Comparison of ENCODE assay signal across 12 mouse cellular contexts in the genomic region with DNA sequence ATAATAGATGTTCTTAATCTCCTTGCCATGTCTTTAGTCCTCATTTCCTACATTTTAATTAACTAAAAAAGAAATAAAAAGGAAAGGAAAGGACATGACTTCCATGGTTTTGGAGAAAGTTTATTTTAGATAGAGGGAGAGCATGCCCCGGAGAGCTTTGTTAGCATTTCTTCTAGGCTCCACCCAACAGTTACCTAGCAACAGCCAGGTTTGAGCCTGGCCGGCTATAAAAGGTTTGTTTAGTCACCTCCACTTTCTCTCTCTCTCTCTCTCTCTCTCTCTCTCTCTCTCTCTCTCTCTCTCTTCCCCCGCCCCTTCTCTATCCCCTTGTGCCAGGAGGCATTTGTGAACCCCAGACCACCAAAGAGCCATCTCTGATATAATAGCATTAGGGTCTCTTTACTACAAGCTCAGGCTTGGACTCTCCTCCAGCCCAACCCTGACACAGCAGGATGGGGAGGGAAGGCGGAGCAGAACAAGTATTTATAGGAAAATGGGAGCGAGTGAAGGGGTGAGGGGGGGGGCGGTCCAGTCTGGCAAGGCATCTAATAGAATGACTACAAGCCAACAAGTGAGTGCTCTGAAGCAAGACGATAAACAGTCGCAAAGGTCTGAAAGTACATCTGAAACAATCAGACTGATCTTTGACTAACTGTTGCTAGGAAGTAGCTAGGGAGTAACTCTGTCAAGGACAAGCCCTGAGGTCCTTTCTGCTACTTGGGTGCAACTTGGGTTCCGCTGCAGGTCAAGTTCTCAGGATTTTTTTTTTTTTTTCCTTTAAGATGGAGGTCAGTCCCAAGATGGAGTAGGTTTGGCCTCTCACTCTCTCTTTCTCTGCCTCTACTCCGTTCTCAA. TPM values are rescaled to one million over a fixed set of nuclear protein-coding genes. Genes with fewer than 3 reads are reported as not detected.
DNase-seq lines count a peak whose midpoint lies in the region; ATAC-seq lines count a peak whose summit lies in the region.
"Had no signal": no experiment of that assay in that cellular context is flagged by ENCODE, and none has a peak within 500 bp of the region (broad histone marks: within the 10 kb centered on the region; RNA-seq: fewer than 3 reads in every experiment).

No protein-coding gene starts in this region.

- 21% methylated on average over 10 of the region's 10 CpGs for WGBS in heart, embryonic 16.5 days
- 22% methylated on average over 10 of the region's 10 CpGs for WGBS in midbrain, embryonic 15.5 days
- 18% methylated on average over 10 of the region's 10 CpGs for WGBS in midbrain, embryonic 13.5 days
- WGBS in limb, embryonic 13.5 days = 21% methylated on average over 10 of the region's 10 CpGs

- no peak for ATAC-seq in heart, embryonic 16.5 days (replicated peaks; ENCODE audit: extremely low read depth, insufficient read depth, low FRiP score)
- ATAC-seq in midbrain, embryonic 15.5 days (replicated peaks) = no peak
- no peak for ATAC-seq in midbrain, embryonic 13.5 days
- ATAC-seq in limb, embryonic 13.5 days (ENCODE audit: low FRiP score, low read depth) = no peak

- no peak for DNase-seq in heart, postnatal 25 days (ENCODE audit: low spot score)
- no peak for DNase-seq in cerebellum, adult 18-20 months
- DNase-seq in adrenal gland, postnatal 4 days (ENCODE audit: low spot score in 2 of 2) = no peak
- DNase-seq: cerebellum, adult 11 months; retina, postnatal 1 day; thymus, postnatal 14 days had no signal

- H3K27ac ChIP-seq in heart, embryonic 16.5 days (ENCODE audit: low read length) = no peak overlapping the region
- no peak overlapping the region for H3K27ac ChIP-seq in midbrain, embryonic 15.5 days
- no peak overlapping the region for H3K27ac ChIP-seq in midbrain, embryonic 13.5 days
- no peak overlapping the region for H3K27ac ChIP-seq in limb, embryonic 13.5 days

- no peaks in the 10 kb centered on the region for H3K27me3 ChIP-seq in heart, embryonic 16.5 days (ENCODE audit: control insufficient read depth, insufficient read depth, low read length)
- no peaks in the 10 kb centered on the region for H3K27me3 ChIP-seq in midbrain, embryonic 15.5 days (replicated peaks)
- peaks cover 4% of the 10 kb centered on the region for H3K27me3 ChIP-seq in midbrain, embryonic 13.5 days
- no peaks in the 10 kb centered on the region for H3K27me3 ChIP-seq in limb, embryonic 13.5 days

- peaks cover 4% of the 10 kb centered on the region for H3K4me1 ChIP-seq in heart, embryonic 16.5 days (ENCODE audit: control insufficient read depth, insufficient read depth, low read length)
- peaks cover 5% of the 10 kb centered on the region; the same call in 1 of the 2 replicates for H3K4me1 ChIP-seq in midbrain, embryonic 15.5 days
- no peaks in the 10 kb centered on the region for H3K4me1 ChIP-seq in midbrain, embryonic 13.5 days (replicated peaks)
- peaks cover 11% of the 10 kb centered on the region; the same call in 1 of the 2 replicates for H3K4me1 ChIP-seq in limb, embryonic 13.5 days

- H3K9ac ChIP-seq in heart, embryonic 16.5 days (ENCODE audit: low read length) = no peak overlapping the region
- H3K9ac ChIP-seq in midbrain, embryonic 15.5 days = no peak overlapping the region
- H3K9ac ChIP-seq in midbrain, embryonic 13.5 days (replicated peaks) = no peak overlapping the region
- no peak overlapping the region for H3K9ac ChIP-seq in limb, embryonic 13.5 days

- 0 out of 2 replicates have a peak overlapping the region, but pooled peaks have one; percentile 2 for H3K4me3 ChIP-seq in heart, embryonic 16.5 days (ENCODE audit: low read length)
- no peak overlapping the region for H3K4me3 ChIP-seq in midbrain, embryonic 15.5 days
- H3K4me3 ChIP-seq in midbrain, embryonic 13.5 days (replicated peaks) = no peak overlapping the region
- peak overlapping the region; percentile 1; the same call in 1 of the 2 replicates for H3K4me3 ChIP-seq in limb, embryonic 13.5 days

- H3K9me3 ChIP-seq in heart, embryonic 16.5 days (replicated peaks; ENCODE audit: control insufficient read depth, low read length) = peaks cover 2% of the 10 kb centered on the region; the same call in 1 of the 2 replicates
- H3K9me3 ChIP-seq in midbrain, embryonic 15.5 days = no peaks in the 10 kb centered on the region
- H3K9me3 ChIP-seq in midbrain, embryonic 13.5 days = no peaks in the 10 kb centered on the region; the same call in 1 of the 2 replicates
- H3K9me3 ChIP-seq in limb, embryonic 13.5 days = no peaks in the 10 kb centered on the region

- intact Hi-C loops in heart, postnatal 25 days (cut with DNase I) = no loop called here

- peak overlapping the region; percentile 41 for H3K4me2 ChIP-seq in heart, embryonic 16.5 days (ENCODE audit: low read depth, low read length)
- H3K4me2 ChIP-seq in midbrain, embryonic 15.5 days = peak overlapping the region; percentile 13
- H3K4me2 ChIP-seq in midbrain, embryonic 13.5 days (replicated peaks) = no peak overlapping the region
- H3K4me2 ChIP-seq in limb, embryonic 13.5 days (replicated peaks) = peak overlapping the region; percentile 39

- H3K36me3 ChIP-seq in heart, embryonic 16.5 days (ENCODE audit: control insufficient read depth, insufficient read depth) = no peaks in the 10 kb centered on the region
- H3K36me3 ChIP-seq in midbrain, embryonic 15.5 days (replicated peaks) = no peaks in the 10 kb centered on the region
- H3K36me3 ChIP-seq in midbrain, embryonic 13.5 days = no peaks in the 10 kb centered on the region
- H3K36me3 ChIP-seq in limb, embryonic 13.5 days = no peaks in the 10 kb centered on the region

RNA-seq across cellular contexts. Expression of a gene that starts 17.4 kb away (rescaled TPM):
- 2.9 and 3.5 TPM in 2 replicates for polyA plus RNA-seq in heart, embryonic 16.5 days (2015; fragmentation: Nextera tagmentation; extraction: Ambion mirVana)
- 1 to 10 TPM in 1 of 2 experiments, under 1 TPM in 1; 0.34 to 1.1 TPM for total RNA-seq in heart, postnatal 25 days (2021)
- polyA plus RNA-seq in midbrain, embryonic 15.5 days (2015; fragmentation: Nextera tagmentation; extraction: Ambion mirVana) = 6.5 and 9.0 TPM in 2 replicates
- polyA plus RNA-seq in midbrain, embryonic 13.5 days (2015; fragmentation: Nextera tagmentation; extraction: Ambion mirVana) = 2.0 and 3.7 TPM in 2 replicates
- polyA plus RNA-seq in limb, embryonic 13.5 days (2015; fragmentation: Nextera tagmentation; extraction: Ambion mirVana) = 0.86 and 1.5 TPM in 2 replicates
- 1 to 10 TPM; 2.1 to 2.7 TPM for total RNA-seq in adrenal gland, postnatal 4 days (2021)

RNA-seq across cellular contexts. Expression of a gene that starts 31.6 kb away (rescaled TPM):
- 10.2 and 10.7 TPM in 2 replicates for polyA plus RNA-seq in heart, embryonic 16.5 days (2015; fragmentation: Nextera tagmentation; extraction: Ambion mirVana)
- total RNA-seq in heart, postnatal 25 days (2021) = 10 to 100 TPM; 12.5 to 15.6 TPM
- 10.7 and 11.7 TPM in 2 replicates for polyA plus RNA-seq in midbrain, embryonic 15.5 days (2015; fragmentation: Nextera tagmentation; extraction: Ambion mirVana)
- 4.8 and 6.0 TPM in 2 replicates for polyA plus RNA-seq in midbrain, embryonic 13.5 days (2015; fragmentation: Nextera tagmentation; extraction: Ambion mirVana)
- 8.7 and 9.2 TPM in 2 replicates for polyA plus RNA-seq in limb, embryonic 13.5 days (2015; fragmentation: Nextera tagmentation; extraction: Ambion mirVana)
- 10 to 100 TPM; 13.8 to 15.7 TPM for total RNA-seq in adrenal gland, postnatal 4 days (2021)

RNA-seq across cellular contexts. Expression of a gene that starts 54.1 kb away (rescaled TPM):
- polyA plus RNA-seq in heart, embryonic 16.5 days (2015; fragmentation: Nextera tagmentation; extraction: Ambion mirVana) = 622 and 629 TPM in 2 replicates
- total RNA-seq in heart, postnatal 25 days (2021) = 1,000 to 10,000 TPM; 1,121 to 1,186 TPM
- polyA plus RNA-seq in midbrain, embryonic 15.5 days (2015; fragmentation: Nextera tagmentation; extraction: Ambion mirVana) = 286 and 289 TPM in 2 replicates
- polyA plus RNA-seq in midbrain, embryonic 13.5 days (2015; fragmentation: Nextera tagmentation; extraction: Ambion mirVana) = 260 and 273 TPM in 2 replicates
- polyA plus RNA-seq in limb, embryonic 13.5 days (2015; fragmentation: Nextera tagmentation; extraction: Ambion mirVana) = 224 and 236 TPM in 2 replicates
- 100 to 1,000 TPM; 359 to 386 TPM for total RNA-seq in adrenal gland, postnatal 4 days (2021)

RNA-seq across cellular contexts. Expression of a gene that starts 54.2 kb away (rescaled TPM):
- 0.44 and 1.1 TPM in 2 replicates for polyA plus RNA-seq in heart, embryonic 16.5 days (2015; fragmentation: Nextera tagmentation; extraction: Ambion mirVana)
- total RNA-seq in heart, postnatal 25 days (2021) = 1 to 10 TPM in 1 of 2 experiments, under 1 TPM in 1; 0.29 to 6.7 TPM
- 0.24 and 0.37 TPM in 2 replicates for polyA plus RNA-seq in midbrain, embryonic 15.5 days (2015; fragmentation: Nextera tagmentation; extraction: Ambion mirVana)
- 0.15 and 0.20 TPM in 2 replicates for polyA plus RNA-seq in midbrain, embryonic 13.5 days (2015; fragmentation: Nextera tagmentation; extraction: Ambion mirVana)
- 5.0 and 6.8 TPM in 2 replicates for polyA plus RNA-seq in limb, embryonic 13.5 days (2015; fragmentation: Nextera tagmentation; extraction: Ambion mirVana)
- total RNA-seq in adrenal gland, postnatal 4 days (2021) = 10 to 100 TPM; 23.9 to 53.3 TPM
- total RNA-seq: layer of hippocampus, postnatal 10 days; megakaryocyte-erythroid progenitor cell, adult 5-6 weeks had no signal

Comparison
In these comparisons a context has a peak if more than half of its experiments do, and no peak if none do; other contexts are left out.
1. H3K4me3 ChIP-seq: peak in heart, embryonic 16.5 days (single experiment) and limb, embryonic 13.5 days (single experiment); none in midbrain, embryonic 15.5 days (single experiment) and midbrain, embryonic 13.5 days (single experiment).